Mouse (Mus musculus): Measurements from ENCODE around the gene Mcat.
A peak's percentile ranks its signal among the peaks of the same experiment; 100 is the strongest.

Gene Mcat

GRCm38 (mm10) chr15:83538855-83539254 lies 24.7 kb downstream of the Mcat start:
- no peak for DNase-seq (ENCODE audit: low spot score in 2 of 2)

GRCm38 (mm10) chr15:83535890-83536231 lies 27.7 kb downstream of the Mcat start:
- DNase-seq (ENCODE audit: low spot score in 2 of 2): no peak

- no peak for DNase-seq (ENCODE audit: low spot score in 2 of 2)
Observed at GRCm38 (mm10) chr15:83534960-83535889, 28.4 kb downstream of the Mcat start.

- DNase-seq (ENCODE audit: low spot score in 2 of 2): no peak
Observed at GRCm38 (mm10) chr15:83532606-83533005, 31.0 kb downstream of the Mcat start.

- no peak for DNase-seq (ENCODE audit: low spot score in 2 of 2)
Observed at GRCm38 (mm10) chr15:83531961-83532469, 31.6 kb downstream of the Mcat start.

GRCm38 (mm10) chr15:83530688-83531087 lies 32.9 kb downstream of the Mcat start:
- no peak for DNase-seq (ENCODE audit: low spot score in 2 of 2)

- no peak for DNase-seq (ENCODE audit: low spot score in 2 of 2)
Observed at GRCm38 (mm10) chr15:83530233-83530632, 33.4 kb downstream of the Mcat start.

GRCm38 (mm10) chr15:83529765-83530164 lies 33.8 kb downstream of the Mcat start:
- DNase-seq (ENCODE audit: low spot score in 2 of 2): no peak

- DNase-seq (ENCODE audit: low spot score in 2 of 2): no peak
Observed at GRCm38 (mm10) chr15:83528892-83529291, 34.7 kb downstream of the Mcat start.

- no peak for DNase-seq (ENCODE audit: low spot score in 2 of 2)
Observed at GRCm38 (mm10) chr15:83527747-83528146, 35.8 kb downstream of the Mcat start.

- peak; percentile 6 to 26 for DNase-seq (ENCODE audit: low spot score in 2 of 2)
Observed at GRCm38 (mm10) chr15:83527092-83527437, 36.5 kb downstream of the Mcat start.

GRCm38 (mm10) chr15:83526424-83527091 lies 37.0 kb downstream of the Mcat start, which contains the start of gene Bik:
Gene Bik, plus strand, starts transcription at chr15:83526862.
- DNase-seq (ENCODE audit: low spot score in 2 of 2): peak; percentile 39 to 55

- no peak for DNase-seq (ENCODE audit: low spot score in 2 of 2)
Observed at GRCm38 (mm10) chr15:83524333-83524729, 39.3 kb downstream of the Mcat start.

- DNase-seq (ENCODE audit: low spot score in 2 of 2): no peak
Observed at GRCm38 (mm10) chr15:83523638-83524332, 39.8 kb downstream of the Mcat start.

- DNase-seq (ENCODE audit: low spot score in 2 of 2): no peak
Observed at GRCm38 (mm10) chr15:83523196-83523595, 40.4 kb downstream of the Mcat start.

- no peak for DNase-seq (ENCODE audit: low spot score in 2 of 2)
Observed at GRCm38 (mm10) chr15:83520861-83521382, 42.7 kb downstream of the Mcat start.

- peak; percentile 20 to 77 for DNase-seq (ENCODE audit: low spot score in 2 of 2)
Observed at GRCm38 (mm10) chr15:83518215-83519048, 45.2 kb downstream of the Mcat start.

- no peak for DNase-seq (ENCODE audit: low spot score in 2 of 2)
Observed at GRCm38 (mm10) chr15:83515018-83515417, 48.6 kb downstream of the Mcat start.

GRCm38 (mm10) chr15:83512489-83513281 lies 50.9 kb downstream of the Mcat start:
- no peak for DNase-seq (ENCODE audit: low spot score in 2 of 2)

GRCm38 (mm10) chr15:83510805-83511405 lies 52.7 kb downstream of the Mcat start, which contains the start of gene Ttll1:
Gene Ttll1, minus strand, starts transcription at chr15:83510893.
- DNase-seq (ENCODE audit: low spot score in 2 of 2): peak; percentile 91 to 94
